Comparison of ENCODE assay signal across 13 mouse cellular contexts in genomic region chr7:74647310-74647709, GRCm38 (mm10).
DNase-seq lines count a peak whose midpoint lies in the region; ATAC-seq lines count a peak whose summit lies in the region.
"Had no signal": no experiment of that assay in that cellular context is flagged by ENCODE, and none has a peak within 500 bp of the region (broad histone marks: within the 10 kb centered on the region; RNA-seq: fewer than 3 reads in every experiment).

No protein-coding gene starts in this region.

- H3K36me3 ChIP-seq in embryonic facial prominence, embryonic 14.5 days (ENCODE audit: control insufficient read depth, insufficient read depth, low read length), result no peaks in the 10 kb centered on the region
- no peaks in the 10 kb centered on the region for H3K36me3 ChIP-seq in embryonic facial prominence, embryonic 10.5 days (replicated peaks)
- H3K36me3 ChIP-seq in lung, embryonic 16.5 days (ENCODE audit: control insufficient read depth, insufficient read depth, low read length), result no peaks in the 10 kb centered on the region
- no peaks in the 10 kb centered on the region for H3K36me3 ChIP-seq in forebrain, embryonic 14.5 days (ENCODE audit: control insufficient read depth, insufficient read depth, low read length)
- H3K36me3 ChIP-seq: embryonic facial prominence, embryonic 12.5 days; lung, embryonic 15.5 days; stomach, embryonic 15.5 days had no signal

- no peaks in the 10 kb centered on the region for H3K9me3 ChIP-seq in embryonic facial prominence, embryonic 14.5 days (ENCODE audit: control insufficient read depth, low read length)
- no peaks in the 10 kb centered on the region for H3K9me3 ChIP-seq in embryonic facial prominence, embryonic 10.5 days
- H3K9me3 ChIP-seq in lung, embryonic 16.5 days (ENCODE audit: control insufficient read depth, low read length), result no peaks in the 10 kb centered on the region
- H3K9me3 ChIP-seq in forebrain, embryonic 14.5 days (replicated peaks; ENCODE audit: control insufficient read depth, low read length), result no peaks in the 10 kb centered on the region
- H3K9me3 ChIP-seq: embryonic facial prominence, embryonic 12.5 days; lung, embryonic 15.5 days; stomach, embryonic 15.5 days had no signal

- H3K4me2 ChIP-seq in embryonic facial prominence, embryonic 14.5 days (ENCODE audit: low read depth, low read length), result no peak overlapping the region
- no peak overlapping the region for H3K4me2 ChIP-seq in lung, embryonic 16.5 days (ENCODE audit: low read depth, low read length)
- H3K4me2 ChIP-seq in forebrain, embryonic 14.5 days (ENCODE audit: low read length), result no peak overlapping the region
- H3K4me2 ChIP-seq: embryonic facial prominence, embryonic 12.5 days; lung, embryonic 15.5 days; stomach, embryonic 15.5 days had no signal

- ATAC-seq in embryonic facial prominence, embryonic 14.5 days (ENCODE audit: low read depth), result no peak
- peak; percentile 83 for ATAC-seq in lung, embryonic 16.5 days (ENCODE audit: low read depth)
- ATAC-seq in forebrain, embryonic 14.5 days, result no peak

- DNase-seq in embryonic facial prominence, embryonic 14.5 days (ENCODE audit: low spot score), result peak; percentile 16
- no peak for DNase-seq in embryonic facial prominence, embryonic 10.5 days (ENCODE audit: low spot score)
- DNase-seq in CD4-positive helper T cell, adult 2 months (ENCODE audit: low read depth, low spot score), result peak; percentile 7
- peak; percentile 70 to 78 for DNase-seq in heart, adult 9 months (ENCODE audit: low spot score in 2 of 2)
- DNase-seq in frontal cortex, adult 2 months (ENCODE audit: extremely low spot score in 1 of 2, low spot score in 1 of 2), result no peak
- DNase-seq in right cerebral cortex, adult 18-20 months, result no peak
- DNase-seq in forebrain, embryonic 14.5 days (ENCODE audit: low spot score), result no peak
- DNase-seq: cerebellum, adult 18-20 months; gastrocnemius, postnatal 25 days had no signal

- H3K27ac ChIP-seq in embryonic facial prominence, embryonic 14.5 days (replicated peaks; ENCODE audit: low read depth, low read length), result no peak overlapping the region
- H3K27ac ChIP-seq in embryonic facial prominence, embryonic 10.5 days (replicated peaks), result no peak overlapping the region
- H3K27ac ChIP-seq in lung, embryonic 16.5 days (ENCODE audit: low read length), result no peak overlapping the region
- H3K27ac ChIP-seq in forebrain, embryonic 14.5 days (ENCODE audit: low read depth, low read length), result no peak overlapping the region
- H3K27ac ChIP-seq: embryonic facial prominence, embryonic 12.5 days; lung, embryonic 15.5 days; stomach, embryonic 15.5 days had no signal

- H3K4me1 ChIP-seq in embryonic facial prominence, embryonic 14.5 days (ENCODE audit: control insufficient read depth, insufficient read depth, low read length), result no peaks in the 10 kb centered on the region
- no peaks in the 10 kb centered on the region for H3K4me1 ChIP-seq in embryonic facial prominence, embryonic 10.5 days
- H3K4me1 ChIP-seq in lung, embryonic 16.5 days (replicated peaks; ENCODE audit: control insufficient read depth, insufficient read depth, low read length), result no peaks in the 10 kb centered on the region
- no peaks in the 10 kb centered on the region for H3K4me1 ChIP-seq in forebrain, embryonic 14.5 days (ENCODE audit: control insufficient read depth, insufficient read depth, low read length)
- H3K4me1 ChIP-seq: embryonic facial prominence, embryonic 12.5 days; lung, embryonic 15.5 days; stomach, embryonic 15.5 days had no signal

- no peak overlapping the region for H3K4me3 ChIP-seq in embryonic facial prominence, embryonic 14.5 days (ENCODE audit: low read depth, low read length)
- H3K4me3 ChIP-seq in embryonic facial prominence, embryonic 10.5 days, result no peak overlapping the region
- no peak overlapping the region for H3K4me3 ChIP-seq in lung, embryonic 16.5 days (ENCODE audit: low read length)
- no peak overlapping the region for H3K4me3 ChIP-seq in forebrain, embryonic 14.5 days (ENCODE audit: low read depth, low read length)
- H3K4me3 ChIP-seq: embryonic facial prominence, embryonic 12.5 days; lung, embryonic 15.5 days; stomach, embryonic 15.5 days had no signal

- H3K27me3 ChIP-seq in embryonic facial prominence, embryonic 14.5 days (replicated peaks; ENCODE audit: control insufficient read depth, insufficient read depth, low read length), result no peaks in the 10 kb centered on the region
- H3K27me3 ChIP-seq in embryonic facial prominence, embryonic 10.5 days (replicated peaks; ENCODE audit: low read depth, poor library complexity, severe bottlenecking), result no peaks in the 10 kb centered on the region
- no peaks in the 10 kb centered on the region for H3K27me3 ChIP-seq in lung, embryonic 16.5 days (ENCODE audit: control insufficient read depth, insufficient read depth, low read depth, low read length)
- H3K27me3 ChIP-seq in forebrain, embryonic 14.5 days (replicated peaks; ENCODE audit: control insufficient read depth, insufficient read depth, low read length), result no peaks in the 10 kb centered on the region
- H3K27me3 ChIP-seq: embryonic facial prominence, embryonic 12.5 days; lung, embryonic 15.5 days; stomach, embryonic 15.5 days had no signal

- WGBS in embryonic facial prominence, embryonic 14.5 days, result 56% methylated on average over 2 of the region's 2 CpGs
- WGBS in embryonic facial prominence, embryonic 10.5 days, result 82% methylated on average over 2 of the region's 2 CpGs
- 36% methylated on average over 2 of the region's 2 CpGs for WGBS in lung, embryonic 16.5 days
- WGBS in forebrain, embryonic 14.5 days, result 81% methylated on average over 2 of the region's 2 CpGs

- H3K9ac ChIP-seq in embryonic facial prominence, embryonic 14.5 days (ENCODE audit: low read depth, low read length), result no peak overlapping the region
- H3K9ac ChIP-seq in lung, embryonic 16.5 days (ENCODE audit: low read length), result no peak overlapping the region
- no peak overlapping the region for H3K9ac ChIP-seq in forebrain, embryonic 14.5 days (ENCODE audit: low read length)
- H3K9ac ChIP-seq: embryonic facial prominence, embryonic 12.5 days; lung, embryonic 15.5 days; stomach, embryonic 15.5 days had no signal

Comparison
In these comparisons a context has a peak if more than half of its experiments do, and no peak if none do; other contexts are left out.
1. DNase-seq: peak in embryonic facial prominence, embryonic 14.5 days (single experiment), CD4-positive helper T cell, adult 2 months (single experiment) and heart, adult 9 months (2 of 2); none in embryonic facial prominence, embryonic 10.5 days (single experiment), frontal cortex, adult 2 months (0 of 2), right cerebral cortex, adult 18-20 months (single experiment) and forebrain, embryonic 14.5 days (single experiment).